Mouse (Mus musculus) ES-E14 (cell line): Measurements from ENCODE around the gene Trip10. TPM values are rescaled to one million over a fixed set of nuclear protein-coding genes. Genes with fewer than 3 reads are reported as not detected.

Experiments used
- DNase-seq: peaks from one replicate; pipeline ENCODE4 v3.0.0-alpha.2; 2013; ENCODE audit warnings: low read depth, low spot score
- H3K27ac ChIP-seq: 2 replicates; pipeline ENCODE4 v1.5.1; 2012; ENCODE audit warnings: low read depth, mild to moderate bottlenecking, low read length, moderate library complexity, mixed read lengths; ENCODE audit not compliant: poor library complexity, insufficient read depth, severe bottlenecking
- H3K36me3 ChIP-seq: 2 replicates; pipeline ENCODE4 v1.6.1; 2012; ENCODE audit warnings: mild to moderate bottlenecking, low read length, moderate library complexity, mixed read lengths; ENCODE audit not compliant: control insufficient read depth, poor library complexity, insufficient read depth, severe bottlenecking
- H3K4me1 ChIP-seq, 2 experiments: fragments of 150-350 bp in 1 of 2; sonication (generic) in 1 of 2; 2 replicates each; pipeline ENCODE4 v1.6.1; 2012; ENCODE audit warnings: low read length in 2 of 2, mild to moderate bottlenecking in 1 of 2, mixed read lengths in 1 of 2; ENCODE audit not compliant: control insufficient read depth in 2 of 2, insufficient read depth in 2 of 2, poor library complexity in 1 of 2
- H3K4me3 ChIP-seq, 2 experiments: fragments of 150-350 bp in 1 of 2; sonication (generic) in 1 of 2; 2 replicates each; pipeline ENCODE4 v1.5.1; 2012; ENCODE audit warnings: low read length in 2 of 2, low read depth in 1 of 2, mild to moderate bottlenecking in 1 of 2, mixed read lengths in 1 of 2; ENCODE audit not compliant: insufficient read depth in 1 of 2, poor library complexity in 1 of 2, severe bottlenecking in 1 of 2
- H3K9ac ChIP-seq: 2 replicates; pipeline ENCODE4 v1.6.1; 2012; ENCODE audit warnings: low read depth, mild to moderate bottlenecking, low read length, mixed read lengths; ENCODE audit not compliant: poor library complexity, insufficient read depth, severe bottlenecking
- H3K9me3 ChIP-seq: fragments of 150-350 bp; sonication (generic); 2 replicates; pipeline ENCODE4 v1.6.1; 2012; ENCODE audit warnings: low read depth, mild to moderate bottlenecking, low read length; ENCODE audit not compliant: control insufficient read depth, insufficient read depth
- CHD2 ChIP-seq: IDR thresholded peaks from 2 replicates; pipeline ENCODE4 v1.6.1; 2014; ENCODE audit warnings: mild to moderate bottlenecking, low read depth, low read length, inconsistent platforms
- HCFC1 ChIP-seq: IDR thresholded peaks from 2 replicates; pipeline ENCODE4 v1.6.1; 2012; ENCODE audit warnings: low read length, inconsistent platforms, borderline replicate concordance; ENCODE audit not compliant: insufficient read depth
- MAFK ChIP-seq: IDR thresholded peaks from 2 replicates; pipeline ENCODE4 v1.6.1; 2014; ENCODE audit warnings: mild to moderate bottlenecking, low read depth, low read length, inconsistent platforms; ENCODE audit not compliant: insufficient read depth
- ZC3H11A ChIP-seq: IDR thresholded peaks from 2 replicates; pipeline ENCODE4 v1.6.1; 2012; ENCODE audit warnings: low read depth, mild to moderate bottlenecking, inconsistent platforms, low read length, borderline replicate concordance
- ZNF384 ChIP-seq: IDR thresholded peaks from 2 replicates; pipeline ENCODE4 v1.6.1; 2012; ENCODE audit warnings: low read depth, low read length, inconsistent platforms
- in situ Hi-C, 2 experiments: fragments of 600-800 bp; cut with MboI; formaldehyde crosslinking; loops; one replicate each; pipeline ENCODE4 v1.15.1; 2025; ENCODE audit warnings: low sequenced_read_pairs in 2 of 2, inconsistent platforms in 1 of 2; ENCODE audit not compliant: unreplicated experiment in 2 of 2
- total RNA-seq: library from RNA; depleted of rRNA; stranded (reverse); fragments of 300-350 nt; gene quantifications from 2 replicates; pipeline ENCODE4 v1.2.3, GENCODE M21; 2012

The Trip10 gene
- total RNA-seq, 1 experiment: 40.6 TPM

GRCm38 (mm10) chr17:57228873-57229272 is 20.4 kb upstream of the Trip10 start:
- H3K9ac ChIP-seq: no peak overlapping the region
- H3K9me3 ChIP-seq: no peaks in the 10 kb centered on the region
- DNase-seq: no peak
- TF ChIP-seq HCFC1: no peak
- TF ChIP-seq ZC3H11A: no peak
- no peak for TF ChIP-seq ZNF384
- no peak for TF ChIP-seq CHD2
- TF ChIP-seq MAFK: no peak
- in situ Hi-C loops: no loop called here
- no peaks in the 10 kb centered on the region for H3K36me3 ChIP-seq
- no peak overlapping the region for H3K4me3 ChIP-seq
- H3K27ac ChIP-seq: no peak overlapping the region
- no peaks in the 10 kb centered on the region for H3K4me1 ChIP-seq

GRCm38 (mm10) chr17:57229851-57230727 is 19.2 kb upstream of the Trip10 start:
- Histone ChIP-seq H3K4me3 (no peak overlapping the region), H3K4me1 (no peaks in the 10 kb centered on the region), H3K27ac (no peak overlapping the region), H3K9me3 (no peaks in the 10 kb centered on the region), H3K36me3 (peaks cover 6% of the 10 kb centered on the region; the same call in 1 of the 2 replicates), H3K9ac (no peak overlapping the region)
- TF ChIP-seq CHD2 (no peak), ZNF384 (no peak), MAFK (no peak), ZC3H11A (no peak), HCFC1 (no peak)
- in situ Hi-C loops: no loop called here
- DNase-seq: no peak

GRCm38 (mm10) chr17:57230728-57231125 is 18.5 kb upstream of the Trip10 start:
- Histone ChIP-seq H3K9me3 (no peaks in the 10 kb centered on the region), H3K9ac (no peak overlapping the region), H3K4me1 (no peaks in the 10 kb centered on the region), H3K27ac (no peak overlapping the region), H3K4me3 (no peak overlapping the region), H3K36me3 (peaks cover 8% of the 10 kb centered on the region; the same call in 1 of the 2 replicates)
- TF ChIP-seq CHD2 (no peak), ZC3H11A (no peak), MAFK (no peak), ZNF384 (no peak), HCFC1 (no peak)
- in situ Hi-C loops: no loop called here
- no peak for DNase-seq

GRCm38 (mm10) chr17:57231321-57231771 is 17.9 kb upstream of the Trip10 start:
- in situ Hi-C loops: no loop called here
- Histone ChIP-seq H3K36me3 (peaks cover 13% of the 10 kb centered on the region), H3K4me3 (no peak overlapping the region)

More at GRCm38 (mm10) chr17:57231321-57231771, 17.9 kb upstream of the Trip10 start:
- Histone ChIP-seq H3K27ac (no peak overlapping the region), H3K9me3 (no peaks in the 10 kb centered on the region), H3K4me1 (no peaks in the 10 kb centered on the region), H3K9ac (no peak overlapping the region)
- TF ChIP-seq HCFC1 (no peak), CHD2 (no peak), MAFK (no peak), ZNF384 (no peak), ZC3H11A (no peak)
- DNase-seq: no peak
